Mouse (Mus musculus): ENCODE measurements around the gene Rps6ka2.

Rps6ka2 gene

DNA sequence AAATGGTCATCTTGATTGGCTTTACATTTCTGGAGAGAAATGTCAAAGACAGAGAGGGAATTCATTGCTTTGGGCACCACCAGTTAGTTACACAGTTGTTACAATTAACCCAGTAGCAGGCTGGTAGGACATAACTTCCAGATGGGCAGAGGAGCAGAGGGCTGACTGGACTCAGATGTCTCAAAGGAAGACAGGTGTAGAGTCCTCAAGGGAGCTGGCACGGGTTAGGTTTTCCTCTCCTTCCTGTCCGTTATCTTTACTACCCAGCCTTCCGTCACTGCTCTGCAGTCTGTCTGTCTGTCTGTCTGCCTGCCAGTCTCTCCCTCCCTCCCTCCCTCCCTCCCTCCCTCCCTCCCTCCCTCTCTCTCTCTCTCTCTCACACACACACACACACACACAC is 52.3 kb downstream of the Rps6ka2 start:
- DNase-seq: no peak

DNA sequence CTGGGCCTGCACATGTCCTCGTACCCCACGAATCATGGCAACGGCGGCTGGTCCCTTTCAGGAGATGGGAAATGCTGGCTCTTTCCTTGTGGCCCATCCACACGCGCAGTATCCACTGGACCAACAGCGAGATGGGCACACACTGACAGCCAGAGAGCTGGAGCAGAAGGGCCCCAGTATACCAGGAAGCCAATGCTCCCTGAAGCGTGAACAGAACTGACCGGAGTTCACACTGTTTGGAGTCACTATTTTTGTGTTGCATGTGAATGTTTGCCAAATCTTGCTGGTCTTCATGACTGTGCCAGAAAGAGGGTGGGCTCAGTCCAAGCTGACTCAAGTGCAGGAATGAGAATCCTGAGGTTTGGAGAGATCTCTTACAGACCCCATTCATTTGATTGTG is 58.6 kb downstream of the Rps6ka2 start:
- no peak for DNase-seq

DNA sequence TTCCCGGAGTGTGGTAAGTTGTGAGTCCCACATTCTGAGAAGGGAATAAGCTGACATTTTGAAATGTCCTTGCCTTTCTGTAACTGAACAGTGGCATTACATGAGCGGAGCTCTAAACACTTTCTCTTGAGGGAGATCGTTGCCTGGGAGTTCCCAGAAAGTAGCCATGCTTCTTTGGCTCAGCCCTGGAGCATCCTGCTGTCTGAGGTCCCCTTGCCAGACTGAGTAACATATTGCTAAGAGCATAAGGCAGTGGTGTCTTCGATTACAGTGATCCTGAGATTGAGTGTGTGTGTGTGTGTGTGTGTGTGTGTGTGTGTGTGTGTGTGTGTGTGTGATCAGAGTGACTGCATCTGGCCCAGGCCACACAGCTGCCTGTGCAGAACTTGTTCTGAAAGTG is 61.4 kb downstream of the Rps6ka2 start:
- DNase-seq: no peak

DNA sequence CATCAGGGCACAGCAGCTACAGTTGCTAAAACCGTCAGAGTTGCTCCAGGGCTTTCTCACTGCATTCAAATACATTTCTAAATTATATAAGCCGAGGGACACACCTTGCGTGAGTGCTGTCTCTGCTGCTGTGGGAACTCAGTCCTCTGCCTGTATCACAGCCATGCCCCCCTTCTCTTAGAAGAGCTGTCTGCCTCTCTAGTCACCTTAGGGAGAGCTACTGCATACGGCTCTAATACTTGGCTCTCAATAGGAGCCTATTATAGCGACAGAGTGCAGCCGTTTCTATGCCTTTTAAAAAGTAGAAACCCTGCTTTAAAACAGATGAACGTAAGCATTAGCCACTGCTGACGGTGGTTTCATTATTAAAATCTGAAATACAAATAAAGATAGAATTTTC is 61.9 kb downstream of the Rps6ka2 start:
- DNase-seq: no peak

DNA sequence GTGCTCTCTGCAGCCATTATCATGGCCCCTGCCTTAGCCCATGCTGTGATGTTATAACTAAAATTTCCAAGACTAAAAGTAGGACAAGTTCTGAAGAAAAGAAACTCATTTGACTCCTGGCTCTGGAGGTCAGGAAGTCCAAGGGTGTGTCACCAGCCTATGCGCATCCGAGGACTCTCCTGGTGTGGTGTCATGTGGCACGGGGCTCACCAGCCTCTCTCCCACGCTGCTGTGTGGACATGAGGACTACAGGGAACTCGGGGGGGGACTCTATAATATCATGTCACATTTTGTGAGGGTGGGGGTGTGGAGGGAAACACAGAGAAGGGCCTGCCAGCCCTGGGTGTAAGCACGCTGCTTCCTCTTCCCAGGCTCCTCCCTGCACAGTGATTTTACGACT is 62.5 kb downstream of the Rps6ka2 start:
- no peak for DNase-seq

DNA sequence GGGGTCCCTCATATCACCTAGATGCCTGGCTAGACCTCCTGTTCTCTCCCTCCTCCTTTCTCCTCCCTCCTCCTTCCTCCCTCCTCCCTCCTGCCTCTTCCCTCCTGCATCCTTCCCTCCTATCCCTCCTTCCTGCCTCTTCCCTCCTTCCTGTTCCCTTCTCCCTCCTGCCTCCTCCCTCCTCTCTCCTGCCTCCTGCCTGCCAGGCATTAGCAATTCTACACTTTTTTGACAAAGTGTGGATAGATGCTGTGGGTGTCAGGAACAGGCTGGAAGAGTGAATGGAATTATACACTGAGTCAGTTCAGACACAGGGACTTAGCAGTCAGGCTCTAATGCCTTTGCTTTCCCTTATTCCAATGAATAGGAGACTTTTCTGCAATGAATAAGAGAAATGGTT is 63.3 kb downstream of the Rps6ka2 start:
- DNase-seq: no peak

DNA sequence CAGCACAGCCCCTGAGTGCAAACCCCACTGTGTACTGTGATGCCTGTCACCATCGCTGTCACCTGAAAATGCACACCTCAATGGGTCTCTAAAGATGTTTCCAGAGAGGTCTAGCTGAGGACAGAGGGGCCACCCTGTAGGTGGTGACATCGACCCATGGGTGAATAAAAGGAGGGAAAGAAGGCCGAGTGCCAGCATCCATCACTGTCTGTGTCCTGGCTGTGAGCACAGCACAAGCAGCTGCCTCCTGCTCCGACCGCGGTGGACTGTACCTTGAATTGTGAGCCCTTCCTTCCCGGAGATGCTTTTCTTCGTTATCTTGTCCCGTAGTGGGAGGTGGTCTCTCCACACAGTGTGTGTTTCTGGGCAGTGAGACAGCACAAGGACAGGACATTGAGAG is 67.8 kb downstream of the Rps6ka2 start:
- DNase-seq: no peak

DNA sequence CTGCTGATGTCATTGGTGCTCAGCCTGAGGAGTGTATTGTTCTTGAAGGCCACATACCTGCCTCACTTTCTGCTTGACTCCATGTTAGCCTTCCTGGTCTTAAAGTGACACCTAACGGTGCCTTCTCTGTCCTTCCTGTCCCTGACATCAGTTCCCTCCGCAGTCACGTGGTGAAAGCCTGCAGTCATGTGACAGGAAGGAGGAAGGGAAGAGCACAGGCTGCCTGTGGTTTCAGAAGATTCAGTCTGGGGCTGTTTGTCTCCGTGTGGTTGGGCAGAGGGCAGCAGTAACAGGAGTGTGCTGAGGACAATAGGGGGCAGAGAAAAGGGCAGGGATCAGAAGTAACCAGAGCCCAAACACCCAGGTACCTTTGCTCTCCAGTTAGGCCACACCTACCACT is 68.9 kb downstream of the Rps6ka2 start:
- no peak for DNase-seq

DNA sequence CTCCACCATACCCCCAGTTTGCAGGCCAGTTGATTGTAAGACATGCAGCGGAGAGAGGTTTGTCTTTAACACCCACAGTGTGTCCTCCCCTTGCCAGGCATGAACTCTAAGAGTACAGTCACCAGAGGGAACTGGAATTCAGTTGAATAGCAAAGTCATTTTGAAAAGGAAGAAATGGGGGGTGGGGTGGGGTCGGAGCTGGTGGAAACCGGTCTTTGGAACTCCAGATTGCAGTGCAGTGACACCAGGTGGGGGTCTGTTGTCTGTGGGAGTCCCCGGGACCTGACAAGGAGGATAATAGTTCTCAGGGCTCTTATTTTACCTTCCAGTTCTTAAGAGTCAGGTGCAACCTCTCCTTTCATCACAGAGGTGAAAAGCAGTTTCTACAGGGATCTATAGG is 70.6 kb downstream of the Rps6ka2 start:
- no peak for DNase-seq

DNA sequence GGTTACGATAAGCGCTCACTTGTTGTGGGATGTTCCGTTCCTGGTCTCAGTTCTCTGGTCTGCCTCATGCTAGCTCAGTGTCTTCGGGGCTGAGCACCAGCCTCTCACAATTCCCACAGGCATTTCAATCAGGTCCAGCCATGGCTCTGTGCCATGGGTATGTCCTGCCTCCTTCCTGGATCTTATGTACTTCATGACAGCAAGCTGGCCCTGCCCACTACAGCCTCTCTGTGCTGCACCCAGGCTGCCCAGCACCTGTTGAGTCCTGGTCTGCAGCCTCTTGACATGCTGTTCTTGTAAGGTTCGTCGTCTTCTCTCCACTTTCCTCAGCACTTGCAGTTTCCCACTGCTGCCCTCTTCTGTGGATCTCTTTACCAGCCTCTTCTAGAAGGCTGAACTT is 75.2 kb downstream of the Rps6ka2 start:
- DNase-seq: no peak

DNA sequence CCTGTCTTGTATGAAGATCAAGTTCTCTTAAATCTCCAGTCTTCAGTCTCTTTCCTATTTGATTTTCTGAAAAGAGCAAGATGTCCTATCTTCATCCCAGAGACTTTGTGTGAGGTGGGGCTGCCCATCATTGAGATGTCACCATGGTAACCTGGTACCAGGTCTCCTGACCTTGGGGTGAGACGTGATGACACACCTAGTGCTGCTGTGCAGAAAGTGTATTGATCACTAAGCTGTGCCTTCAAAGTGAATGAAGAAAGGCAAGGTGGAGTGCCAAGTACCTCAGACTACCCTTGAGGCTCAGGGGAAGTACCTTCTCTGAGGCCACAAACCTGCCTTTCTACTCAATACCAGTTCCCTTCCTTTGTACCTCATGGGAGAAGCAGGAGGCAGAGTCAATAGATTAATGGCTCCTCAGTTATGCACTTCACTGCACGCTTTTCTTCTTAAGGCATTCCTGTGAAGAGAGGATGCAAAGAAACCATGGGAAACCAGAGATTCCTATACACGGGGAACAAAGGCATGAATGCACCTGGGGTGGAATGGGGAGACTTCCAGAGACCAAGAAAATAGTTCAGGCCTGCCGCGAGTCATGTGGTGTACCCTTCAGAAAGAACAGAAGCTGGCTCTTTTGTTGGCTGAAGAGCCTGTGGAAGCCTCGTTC is 77.1 kb downstream of the Rps6ka2 start:
- no peak for DNase-seq

DNA sequence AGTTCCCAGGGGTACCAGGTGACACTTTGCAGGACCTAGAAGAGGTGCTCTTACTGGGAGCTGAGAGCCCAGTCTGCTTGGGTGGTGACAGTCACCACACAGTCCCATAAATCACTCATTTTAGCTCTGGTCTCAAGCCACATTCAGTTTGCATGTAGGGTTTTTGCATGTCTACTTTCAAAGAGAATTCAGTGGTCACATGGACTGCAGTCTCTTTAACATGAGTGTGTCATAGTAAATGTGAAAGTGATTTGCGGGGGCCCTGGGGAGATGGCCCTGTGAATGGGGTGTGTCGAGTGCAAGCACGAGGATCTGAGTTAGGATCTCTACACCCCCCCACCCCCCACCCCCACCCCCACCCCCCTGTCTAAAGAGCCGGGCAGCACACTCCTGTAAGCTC is 80.5 kb downstream of the Rps6ka2 start:
- DNase-seq: no peak

DNA sequence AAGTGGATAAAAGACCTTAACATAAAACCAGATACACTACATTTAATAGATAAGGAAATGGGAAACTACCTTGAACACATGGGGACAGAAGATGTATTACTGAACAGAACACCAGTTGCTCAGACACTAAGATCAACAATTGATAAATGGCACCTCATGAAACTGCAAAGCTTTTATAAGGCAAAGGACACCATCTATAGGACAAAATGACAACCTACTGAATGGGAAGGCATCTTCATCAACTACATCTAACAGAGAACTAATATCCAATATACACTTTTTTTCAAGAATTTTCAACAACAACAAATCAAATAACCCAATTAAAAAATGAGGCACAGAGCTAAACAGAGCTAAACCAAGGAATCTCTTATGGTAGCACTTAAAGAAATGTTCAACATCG is 87.3 kb downstream of the Rps6ka2 start:
- DNase-seq: no peak

DNA sequence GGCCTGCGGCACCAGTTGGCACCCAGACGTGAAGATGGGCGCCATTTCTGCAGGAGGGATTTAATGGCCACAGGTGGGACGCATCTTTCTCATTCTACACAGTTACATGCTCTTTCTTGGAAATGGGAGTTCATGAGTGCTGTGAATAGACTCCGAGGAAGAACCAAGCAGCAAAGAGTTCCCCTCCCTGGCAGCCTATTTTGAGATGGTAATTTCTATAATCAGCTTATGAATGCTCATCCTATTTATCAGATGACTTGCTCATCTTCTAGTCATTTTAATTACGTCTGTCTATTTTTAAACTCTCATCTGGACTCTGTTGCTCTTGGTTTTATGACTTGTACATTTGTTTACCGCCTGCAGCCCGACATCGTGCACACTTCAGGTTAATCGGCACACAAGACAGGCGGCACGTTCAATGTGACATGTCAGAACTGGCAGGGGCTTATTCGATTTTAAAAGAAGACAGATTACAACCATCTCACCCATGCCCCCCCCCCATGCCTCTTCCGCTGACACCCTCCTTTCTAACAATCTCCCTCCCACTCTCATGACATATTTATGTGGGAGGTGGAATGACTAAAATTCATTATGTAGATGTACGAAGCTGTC is 88.9 kb downstream of the Rps6ka2 start:
- no peak for DNase-seq

DNA sequence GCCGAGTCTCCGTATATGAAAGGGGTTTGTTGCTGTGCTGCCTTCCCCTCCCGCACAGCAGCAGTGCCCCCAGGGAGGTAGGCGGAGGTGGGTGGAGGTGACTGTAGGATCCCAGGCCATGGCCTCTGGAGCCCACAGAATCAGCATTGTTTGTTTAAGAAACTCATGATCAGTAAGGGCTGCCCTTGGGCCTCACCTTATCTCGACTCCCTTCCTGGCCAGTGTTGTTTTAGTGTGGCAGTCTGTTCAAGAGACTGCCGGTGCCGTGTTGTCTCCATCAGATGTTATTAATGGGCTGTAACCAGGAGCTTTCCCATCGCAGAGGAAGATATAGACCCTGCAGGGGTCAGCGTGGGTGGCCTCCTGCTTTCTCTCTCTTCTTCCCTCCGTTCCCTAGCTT is 90.4 kb downstream of the Rps6ka2 start:
- DNase-seq: peak; percentile 29

DNA sequence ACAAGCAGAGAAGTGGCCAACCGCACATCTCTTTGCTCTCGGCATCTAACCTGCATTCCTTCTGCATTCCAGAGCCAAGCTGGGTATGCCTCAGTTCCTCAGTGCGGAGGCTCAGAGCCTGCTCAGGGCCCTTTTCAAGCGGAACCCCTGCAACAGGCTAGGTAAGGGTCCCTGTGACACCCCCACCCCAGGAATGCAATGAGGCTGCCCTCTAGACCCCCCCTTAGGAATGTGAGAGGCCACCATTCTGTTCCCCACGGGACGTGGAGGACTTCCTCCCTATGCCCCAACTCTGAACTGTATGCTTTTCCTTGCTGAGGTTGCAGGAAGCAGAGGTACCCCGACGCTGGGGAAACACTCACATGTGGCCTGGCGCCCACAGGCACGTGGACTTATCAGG is 92.1 kb downstream of the Rps6ka2 start:
- DNase-seq: no peak

DNA sequence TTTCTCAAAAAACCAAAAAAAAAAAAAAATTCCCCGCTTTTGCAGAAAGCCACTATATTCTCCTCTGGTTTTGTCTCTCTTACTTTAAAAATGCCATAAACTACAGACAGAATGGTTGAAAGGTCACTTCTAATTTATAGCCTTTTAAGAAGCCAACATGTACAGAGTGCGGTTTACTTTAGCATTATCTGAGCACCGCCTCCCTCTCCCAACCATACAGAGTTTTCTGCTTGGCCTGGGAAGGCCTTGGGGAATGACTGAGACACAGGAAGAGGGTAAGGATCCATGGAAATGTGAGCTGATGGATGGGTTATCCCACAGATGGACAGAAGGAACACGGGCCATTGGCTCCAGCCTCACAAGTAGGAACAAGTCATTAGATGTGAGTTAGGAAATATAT is 92.7 kb downstream of the Rps6ka2 start:
- DNase-seq: no peak

DNA sequence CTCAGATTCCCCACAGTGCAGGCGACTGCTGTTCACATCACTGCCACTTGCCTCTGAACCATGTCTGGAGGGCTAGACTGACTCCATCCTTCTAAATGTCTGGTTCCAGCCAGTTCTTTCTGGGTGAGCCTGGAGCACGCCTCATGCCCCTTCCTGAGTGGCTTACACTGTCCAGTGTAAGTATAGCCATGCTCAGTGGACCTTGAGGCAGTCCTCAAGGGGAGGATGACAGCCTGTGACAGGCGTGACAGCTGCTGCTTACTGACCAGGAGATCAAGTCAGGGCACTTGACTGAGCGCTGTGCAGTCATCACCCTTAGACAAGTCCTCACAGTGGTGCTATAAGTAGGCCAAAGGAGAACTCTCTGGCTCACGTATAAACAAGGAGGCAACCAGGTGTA is 94.7 kb downstream of the Rps6ka2 start:
- no peak for DNase-seq

DNA sequence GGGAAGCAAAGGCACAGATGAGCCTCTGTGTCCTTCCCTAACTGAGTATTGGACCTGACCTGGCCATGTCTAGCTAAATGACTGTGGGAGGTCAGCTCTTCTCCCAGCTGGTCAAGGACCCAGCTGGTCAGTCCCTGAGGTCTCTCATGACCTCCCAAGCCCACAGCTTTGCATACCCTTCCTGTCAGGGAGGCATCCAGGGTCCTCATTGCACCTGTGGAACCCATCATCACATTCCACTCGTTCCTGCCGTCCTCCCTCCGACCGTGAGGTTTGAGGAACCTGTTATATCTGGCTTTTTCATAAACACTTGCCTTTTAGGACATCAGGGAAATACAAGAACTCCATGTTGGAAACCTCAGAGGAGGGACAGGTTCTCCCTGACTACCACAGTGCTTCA is 95.4 kb downstream of the Rps6ka2 start:
- DNase-seq: no peak

DNA sequence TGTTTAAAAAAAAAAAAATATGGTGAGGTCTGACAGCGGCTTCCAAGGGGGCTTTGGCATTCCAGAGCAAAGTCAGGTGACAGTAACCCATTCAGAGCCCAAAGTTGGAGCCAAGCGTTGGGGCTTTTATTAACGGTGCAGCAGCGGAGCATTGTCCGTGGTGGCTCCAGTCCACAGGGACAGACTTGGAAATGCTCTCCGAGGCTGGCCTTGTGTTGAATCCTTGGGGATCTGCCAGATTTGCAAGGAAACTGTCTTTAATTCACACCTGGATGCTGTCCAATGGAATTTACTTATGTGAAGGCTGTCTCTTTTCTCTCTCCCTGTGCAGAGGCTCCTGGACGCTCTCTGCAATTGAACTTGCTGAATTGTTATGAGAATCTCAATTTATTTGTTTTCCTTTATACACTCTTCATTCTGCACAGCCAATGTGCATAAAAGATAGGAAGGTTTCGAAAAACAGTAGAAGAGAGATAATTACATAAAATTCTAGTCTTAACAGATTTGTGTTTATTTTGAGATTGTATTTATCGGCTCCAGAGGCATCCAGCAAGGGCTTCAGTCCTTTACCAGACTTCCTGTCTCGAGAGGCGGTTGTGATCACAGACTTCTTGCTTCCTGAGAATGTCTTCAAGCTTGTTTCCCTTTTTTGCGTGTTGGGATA is 95.9 kb downstream of the Rps6ka2 start:
- DNase-seq: no peak

DNA sequence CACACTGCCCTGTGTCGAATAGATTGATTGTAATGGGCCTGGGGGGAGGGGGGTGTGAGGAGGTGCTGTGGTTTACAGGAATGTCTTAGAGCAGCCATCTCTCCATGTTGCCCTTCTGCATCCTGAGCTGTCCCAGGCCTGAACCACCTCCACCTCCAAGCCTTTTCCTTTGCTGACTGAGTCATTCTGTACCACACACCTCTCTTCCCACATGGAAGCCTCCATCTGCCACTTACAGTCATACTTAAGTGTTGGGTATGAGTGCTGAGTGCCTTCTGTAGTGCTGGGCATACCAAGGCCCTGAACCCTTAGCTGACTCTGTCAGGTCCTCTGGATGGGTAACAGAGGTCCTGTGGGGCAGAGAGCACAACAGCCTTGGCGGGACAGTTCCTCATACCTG is 97.9 kb downstream of the Rps6ka2 start:
- no peak for DNase-seq

DNA sequence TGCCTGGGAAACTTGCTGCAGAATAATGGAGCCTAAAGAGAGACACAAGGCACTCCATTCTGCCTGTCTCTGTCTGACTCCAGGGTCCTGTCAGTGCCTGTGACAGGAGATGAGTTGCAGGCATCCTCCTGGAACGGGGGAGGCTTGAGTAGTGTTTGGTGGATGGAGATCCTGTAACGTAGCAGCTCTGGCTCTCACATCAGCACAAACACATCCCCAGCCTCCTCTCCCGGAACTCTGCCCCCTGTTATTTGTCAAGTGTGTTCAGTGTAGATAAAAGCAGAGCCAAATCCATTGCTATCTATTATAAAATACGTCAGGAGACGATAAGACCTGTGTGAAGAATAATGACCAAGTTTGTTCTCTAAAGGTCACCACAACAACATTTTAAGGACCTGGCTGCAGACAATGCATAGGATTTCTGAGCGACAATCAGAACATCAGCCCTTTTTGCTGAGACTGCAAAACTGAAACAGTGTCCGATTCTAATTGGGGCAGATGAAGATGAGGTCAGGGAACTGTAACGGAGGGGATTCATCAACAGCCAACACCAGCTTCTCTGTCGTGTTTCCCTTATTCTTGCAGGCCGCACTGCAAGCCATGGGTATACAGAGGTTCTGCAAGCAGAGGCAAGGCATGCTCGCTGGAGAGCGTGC is 99.4 kb downstream of the Rps6ka2 start:
- peak; percentile 33 for DNase-seq

DNA sequence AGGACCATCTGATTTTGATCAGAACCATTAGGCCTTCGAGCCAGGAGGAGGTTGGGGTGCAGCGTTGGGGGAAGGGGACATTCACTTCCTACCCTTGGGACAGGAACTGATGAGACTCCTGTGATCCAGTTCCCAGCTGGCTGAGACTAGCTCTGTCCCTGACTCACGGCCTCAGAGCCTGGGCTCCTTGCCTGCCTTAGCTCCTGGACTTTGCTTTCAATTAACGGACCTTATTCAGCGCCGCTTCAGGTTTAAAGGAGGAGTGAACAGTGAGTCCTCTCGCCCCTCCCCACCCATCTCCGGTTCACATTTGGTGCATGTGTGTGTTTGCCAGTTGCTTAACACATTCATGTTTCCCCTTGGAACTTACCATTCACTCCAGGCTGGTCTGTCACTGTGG is 100.6 kb downstream of the Rps6ka2 start:
- no peak for DNase-seq

DNA sequence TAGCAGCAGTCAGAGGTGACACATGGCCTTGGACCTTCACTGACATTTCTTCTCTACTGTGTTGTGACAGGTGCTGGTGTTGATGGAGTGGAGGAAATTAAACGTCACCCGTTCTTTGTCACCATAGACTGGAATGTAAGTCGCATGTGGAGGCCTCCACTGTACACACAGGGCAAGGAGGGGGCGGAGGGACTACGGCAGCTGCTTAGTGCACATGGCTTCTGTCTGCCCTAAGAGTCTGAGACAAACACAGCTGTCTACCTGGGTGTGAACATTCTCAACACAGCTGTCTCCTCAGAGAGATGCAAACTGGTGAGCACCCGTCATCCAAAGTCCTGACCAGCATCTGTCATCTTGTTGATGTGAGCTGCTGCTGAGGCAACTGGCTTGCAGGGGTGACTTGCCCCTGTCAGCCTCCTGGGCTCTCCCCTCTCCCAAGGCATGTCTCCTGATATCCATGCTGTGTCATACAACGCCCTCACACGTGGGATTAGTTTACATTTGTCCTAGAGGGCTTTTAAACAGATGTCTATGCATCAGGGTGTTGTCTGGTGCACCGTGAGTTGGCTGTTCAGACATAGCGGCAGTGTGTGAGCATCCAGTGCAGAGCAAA is 101.7 kb downstream of the Rps6ka2 start:
- DNase-seq: no peak
